Mouse (Mus musculus) kidney, embryonic 15.5 days (tissue): ENCODE measurements around the gene Tle2. TPM values are rescaled to one million over a fixed set of nuclear protein-coding genes. Genes with fewer than 3 reads are reported as not detected.

ENCODE experiments used
- ATAC-seq: fragments of 200-750 bp; cut with Nextera tagmentation; replicated peaks from 2 replicates; pipeline ENCODE4 v1.8.0; 2017; ENCODE audit warnings: moderate TSS enrichment; ENCODE audit not compliant: low FRiP score
- H3K27ac ChIP-seq: fragments of 300-500 bp; sonication (generic); 2 replicates; pipeline ENCODE4 v1.5.1; 2015; ENCODE audit warnings: mild to moderate bottlenecking, inconsistent platforms
- H3K27me3 ChIP-seq: fragments of 300-500 bp; sonication (generic); 2 replicates; pipeline ENCODE4 v1.6.1; 2015; ENCODE audit warnings: inconsistent platforms
- H3K36me3 ChIP-seq: fragments of 300-500 bp; sonication (generic); 2 replicates; pipeline ENCODE4 v1.6.1; 2015; ENCODE audit warnings: inconsistent platforms
- H3K4me1 ChIP-seq: fragments of 300-500 bp; sonication (generic); 2 replicates; pipeline ENCODE4 v1.6.1; 2015; ENCODE audit warnings: inconsistent platforms
- H3K4me2 ChIP-seq: fragments of 300-500 bp; sonication (generic); 2 replicates; pipeline ENCODE4 v1.6.1; 2015; ENCODE audit warnings: moderate library complexity, mild to moderate bottlenecking, inconsistent platforms
- H3K4me3 ChIP-seq: fragments of 300-500 bp; sonication (generic); replicated peaks from 2 replicates; pipeline ENCODE4 v1.5.1; 2015; ENCODE audit warnings: mild to moderate bottlenecking, inconsistent platforms
- H3K9ac ChIP-seq: fragments of 300-500 bp; sonication (generic); 2 replicates; pipeline ENCODE4 v1.6.1; 2015; ENCODE audit warnings: mild to moderate bottlenecking, inconsistent platforms
- H3K9me3 ChIP-seq: fragments of 300-500 bp; sonication (generic); replicated peaks from 2 replicates; pipeline ENCODE4 v1.6.1; 2016; ENCODE audit warnings: inconsistent platforms
- WGBS: fragments of 180-500 bp; shearing (Covaris S2); methylation state at CpG from one replicate; pipeline ENCODE4 v1.1.7; 2015; ENCODE audit warnings: mixed read lengths; 5-methylcytosine and 5-hydroxymethylcytosine counted together
- polyA plus RNA-seq: library from polyadenylated mRNA; unstranded; fragments of >200 nt; fragmentation: Nextera tagmentation; extraction: Ambion mirVana; gene quantifications from 2 replicates; pipeline ENCODE4 v1.2.1, GENCODE M21; 2015

Tle2 gene
- polyA plus RNA-seq, 1 experiment from 2014 or later = 45.6 TPM

DNA sequence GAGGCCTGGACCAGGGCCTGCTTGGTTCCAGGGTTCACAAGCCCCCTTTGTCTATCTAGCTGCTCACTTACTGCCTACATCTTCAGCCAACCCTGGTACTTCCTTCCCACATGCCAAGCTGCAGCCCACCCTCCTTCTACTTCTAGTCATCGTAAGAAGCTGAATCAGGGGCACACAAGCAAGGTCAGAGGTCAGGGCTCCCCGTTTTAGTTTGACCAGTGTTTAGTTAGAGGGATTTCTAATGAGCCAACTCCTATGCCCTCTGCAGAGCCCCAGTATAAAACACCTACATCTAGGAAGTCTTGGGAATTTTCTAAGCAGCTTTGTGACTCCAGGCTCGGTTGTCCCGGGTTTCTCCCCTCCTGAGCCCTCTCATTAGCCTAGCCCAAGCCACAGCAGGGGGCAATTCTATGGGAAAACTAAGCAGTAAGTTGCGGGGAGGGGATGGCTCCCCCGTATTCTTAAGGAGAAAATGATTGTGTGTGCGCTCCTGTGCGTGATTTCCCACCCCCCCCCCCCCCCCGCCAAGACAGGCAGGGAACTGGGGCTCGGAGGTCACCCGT lies 4.0 kb upstream of the Tle2 start:
- peak overlapping the region; percentile 89 for H3K4me2 ChIP-seq
- peak overlapping the region; percentile 94 for H3K27ac ChIP-seq
- ATAC-seq = no peak
- no peaks in the 10 kb centered on the region for H3K9me3 ChIP-seq
- WGBS = under 1% methylated on average over 8 of the region's 11 CpGs
- peak overlapping the region; percentile 4; the same call in 1 of the 2 replicates for H3K9ac ChIP-seq
- peak overlapping the region; percentile 52 for H3K4me3 ChIP-seq
- H3K4me1 ChIP-seq = peaks cover 89% of the 10 kb centered on the region
- H3K27me3 ChIP-seq = peaks cover 23% of the 10 kb centered on the region
- peaks cover 19% of the 10 kb centered on the region for H3K36me3 ChIP-seq

DNA sequence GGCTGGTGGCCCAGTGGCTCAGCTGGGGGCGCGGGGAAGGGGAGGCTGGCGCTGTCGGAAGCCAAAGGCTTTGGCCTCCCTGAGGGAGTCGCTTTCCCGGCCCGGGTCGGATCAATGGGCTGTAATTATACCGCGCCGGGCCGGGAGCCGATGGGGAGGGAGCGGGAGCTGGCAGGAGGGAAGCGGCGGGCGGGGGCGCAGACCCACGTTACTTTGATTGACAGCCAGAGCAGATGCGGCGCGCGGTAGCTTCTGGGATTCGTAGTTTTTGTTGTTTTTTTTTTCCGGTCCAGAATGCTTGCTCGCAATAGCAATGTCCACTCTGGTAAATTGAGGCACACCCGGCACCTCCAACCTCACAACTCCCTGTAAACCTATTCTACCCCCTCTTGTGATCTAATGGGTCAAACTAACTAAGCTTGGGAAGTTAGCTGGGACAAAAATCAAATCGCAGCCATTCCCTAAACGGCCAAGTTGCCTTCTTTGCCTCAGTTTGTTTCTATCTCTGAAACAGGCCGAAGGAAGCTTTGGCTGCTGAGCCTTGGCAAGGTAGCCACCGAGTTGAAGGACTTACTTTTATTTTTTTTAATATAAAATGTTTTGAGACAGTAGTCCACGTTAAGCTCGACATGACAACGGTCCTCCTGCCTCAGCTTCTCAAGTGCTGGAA lies 3.4 kb upstream of the Tle2 start:
- WGBS = under 1% methylated on average over 33 of the region's 34 CpGs

DNA sequence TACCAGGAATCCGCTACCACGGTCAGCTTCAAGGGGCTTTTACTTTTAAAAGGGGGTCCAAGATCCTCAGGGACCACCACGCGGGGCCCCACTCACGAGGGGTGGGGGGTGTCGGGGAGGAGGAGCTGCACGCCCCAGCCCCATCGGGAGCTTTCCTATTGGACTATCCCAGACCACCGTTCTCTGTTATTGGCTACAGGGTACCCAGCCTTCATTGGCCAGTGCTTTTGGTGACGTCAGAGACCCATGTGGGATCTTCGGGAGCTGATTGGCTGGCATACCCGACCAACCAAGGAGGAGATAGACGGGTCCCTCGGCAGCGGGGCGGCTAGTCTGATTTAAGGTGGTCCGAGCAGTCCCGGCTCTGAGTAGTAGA lies 2.9 kb upstream of the Tle2 start:
- H3K36me3 ChIP-seq = peaks cover 7% of the 10 kb centered on the region
- H3K9me3 ChIP-seq = no peaks in the 10 kb centered on the region
- ATAC-seq = peak; percentile 88
- H3K4me2 ChIP-seq = peak overlapping the region; percentile 89
- H3K9ac ChIP-seq = peak overlapping the region; percentile 24
- peaks cover 92% of the 10 kb centered on the region for H3K4me1 ChIP-seq
- H3K27me3 ChIP-seq = peaks cover 31% of the 10 kb centered on the region
- peak overlapping the region; percentile 52 for H3K4me3 ChIP-seq
- WGBS = under 1% methylated on average over 18 of the region's 18 CpGs
- peak overlapping the region; percentile 94 for H3K27ac ChIP-seq

More for the DNA sequence above, 3.4 kb upstream of the Tle2 start:
- Histone ChIP-seq H3K9me3 (no peaks in the 10 kb centered on the region), H3K9ac (peak overlapping the region; percentile 4; the same call in 1 of the 2 replicates), H3K36me3 (peaks cover 12% of the 10 kb centered on the region), H3K4me3 (peak overlapping the region; percentile 52), H3K27ac (peak overlapping the region; percentile 94), H3K4me2 (peak overlapping the region; percentile 89), H3K27me3 (peaks cover 26% of the 10 kb centered on the region), H3K4me1 (peaks cover 89% of the 10 kb centered on the region)
- peak; percentile 58 for ATAC-seq

DNA sequence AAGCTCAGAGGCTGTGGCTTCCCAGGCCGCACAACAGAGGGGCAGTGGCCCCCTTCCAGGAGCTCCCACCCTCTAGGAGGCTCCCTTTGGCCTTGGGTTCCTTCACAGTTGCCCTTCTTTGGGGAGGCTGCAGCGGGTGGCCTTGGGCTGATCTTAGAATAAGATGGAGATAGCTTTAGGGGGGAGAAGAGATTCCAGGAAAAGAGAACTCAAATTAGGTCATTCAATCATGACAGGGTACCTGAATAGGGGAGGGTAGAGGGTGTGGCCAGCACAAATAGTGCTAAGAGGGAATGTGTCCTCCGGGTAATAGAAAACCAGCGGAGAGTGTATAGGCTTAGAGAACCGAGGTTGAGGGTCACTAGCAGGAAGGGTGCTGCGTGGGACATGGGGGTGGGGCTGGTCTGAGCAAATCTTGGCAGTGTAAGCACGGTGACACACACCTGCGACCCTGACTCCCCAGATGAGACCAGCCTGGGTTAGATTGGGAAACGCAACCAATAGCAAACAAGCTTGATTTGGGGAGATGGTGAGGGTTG lies 2.2 kb upstream of the Tle2 start:
- Histone ChIP-seq H3K9me3 (no peaks in the 10 kb centered on the region), H3K27ac (peak overlapping the region; percentile 90), H3K36me3 (peaks cover 3% of the 10 kb centered on the region; the same call in 1 of the 2 replicates), H3K4me2 (peak overlapping the region; percentile 89), H3K27me3 (peaks cover 37% of the 10 kb centered on the region), H3K4me3 (peak overlapping the region; percentile 52), H3K4me1 (peaks cover 91% of the 10 kb centered on the region), H3K9ac (peak overlapping the region; percentile 24; the same call in 1 of the 2 replicates)
- ATAC-seq = peak; percentile 9; the same call in 1 of the 2 replicates
- WGBS = 6% methylated on average over 9 of the region's 9 CpGs

DNA sequence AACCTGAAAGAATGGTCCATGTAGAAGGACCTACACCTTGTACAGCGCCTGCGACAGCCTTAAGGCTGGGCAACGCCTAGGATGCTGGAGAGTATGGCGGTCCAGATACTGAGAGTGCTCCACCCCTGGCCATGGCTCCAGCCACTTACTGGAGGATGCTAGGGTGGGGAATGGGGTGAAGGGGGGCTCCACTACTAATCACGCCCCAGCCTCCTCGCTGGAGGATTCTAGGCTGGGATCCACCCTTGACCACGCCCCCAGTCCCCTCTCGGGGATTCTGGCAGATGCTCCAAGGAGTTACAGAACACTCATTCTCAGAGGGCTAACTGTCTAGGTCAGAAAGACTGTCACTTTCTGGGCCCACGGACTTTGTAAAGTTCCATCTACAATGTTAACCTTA lies 1.4 kb upstream of the Tle2 start:
- Histone ChIP-seq H3K4me1 (peaks cover 87% of the 10 kb centered on the region), H3K4me2 (peak overlapping the region; percentile 89), H3K27me3 (peaks cover 41% of the 10 kb centered on the region), H3K36me3 (no peaks in the 10 kb centered on the region), H3K27ac (peak overlapping the region; percentile 90), H3K9ac (no peak overlapping the region), H3K9me3 (no peaks in the 10 kb centered on the region), H3K4me3 (no peak overlapping the region)
- WGBS = 21% methylated on average over 9 of the region's 9 CpGs
- no peak for ATAC-seq

DNA sequence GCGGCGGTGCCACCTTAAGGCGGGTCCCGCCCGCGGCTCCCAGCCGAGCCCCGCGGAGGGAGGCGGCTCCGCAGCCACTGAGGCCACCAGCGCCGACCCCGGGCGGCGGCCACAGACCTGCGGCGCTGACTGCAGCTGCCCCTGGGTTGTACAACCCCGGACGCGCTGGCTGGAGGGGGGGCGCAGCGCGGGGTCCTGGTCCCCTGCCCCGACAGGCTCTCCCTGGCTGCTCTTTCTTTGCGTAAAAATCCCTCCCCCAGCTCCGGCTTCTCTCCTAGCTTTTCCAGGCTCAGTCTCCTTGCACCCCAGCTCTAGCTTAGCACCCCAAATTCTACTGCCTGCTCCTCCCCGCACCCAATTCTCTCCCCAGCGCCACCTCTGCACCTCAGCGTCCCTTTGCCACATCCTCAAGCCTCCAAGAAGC lies 859 bp downstream of the Tle2 start:
- Histone ChIP-seq H3K27ac (peak overlapping the region; percentile 76), H3K36me3 (no peaks in the 10 kb centered on the region), H3K9ac (peak overlapping the region; percentile 54), H3K27me3 (peaks cover 44% of the 10 kb centered on the region), H3K4me3 (peak overlapping the region; percentile 60), H3K4me2 (peak overlapping the region; percentile 87), H3K9me3 (no peaks in the 10 kb centered on the region), H3K4me1 (peaks cover 72% of the 10 kb centered on the region)
- no peak for ATAC-seq
- under 1% methylated on average over 29 of the region's 30 CpGs for WGBS

DNA sequence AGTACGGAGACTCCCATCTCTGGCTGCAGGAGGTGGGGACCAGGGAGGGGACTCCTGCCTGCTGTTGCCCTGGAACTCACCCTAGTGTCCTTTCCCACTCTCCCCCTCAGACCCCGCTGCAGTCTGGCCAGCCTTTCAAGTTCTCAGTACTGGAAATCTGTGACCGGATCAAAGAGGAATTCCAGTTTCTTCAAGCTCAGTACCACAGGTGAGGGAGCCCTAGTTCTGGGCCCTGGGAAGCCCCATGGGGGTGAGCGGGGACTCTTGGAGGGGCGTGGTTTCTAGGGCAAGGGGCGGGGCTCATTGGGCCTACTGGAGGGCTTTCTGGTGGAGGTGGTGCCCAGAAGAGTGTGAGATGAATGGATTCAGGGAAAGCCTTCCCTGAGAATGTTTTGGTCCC lies 1.3 kb downstream of the Tle2 start:
- H3K36me3 ChIP-seq = no peaks in the 10 kb centered on the region
- peak overlapping the region; percentile 54 for H3K9ac ChIP-seq
- peaks cover 44% of the 10 kb centered on the region for H3K27me3 ChIP-seq
- peak overlapping the region; percentile 76 for H3K27ac ChIP-seq
- WGBS = 3% methylated on average over 6 of the region's 6 CpGs
- no peaks in the 10 kb centered on the region for H3K9me3 ChIP-seq
- H3K4me2 ChIP-seq = peak overlapping the region; percentile 87
- H3K4me1 ChIP-seq = peaks cover 72% of the 10 kb centered on the region
- peak overlapping the region; percentile 60 for H3K4me3 ChIP-seq
- ATAC-seq = no peak

DNA sequence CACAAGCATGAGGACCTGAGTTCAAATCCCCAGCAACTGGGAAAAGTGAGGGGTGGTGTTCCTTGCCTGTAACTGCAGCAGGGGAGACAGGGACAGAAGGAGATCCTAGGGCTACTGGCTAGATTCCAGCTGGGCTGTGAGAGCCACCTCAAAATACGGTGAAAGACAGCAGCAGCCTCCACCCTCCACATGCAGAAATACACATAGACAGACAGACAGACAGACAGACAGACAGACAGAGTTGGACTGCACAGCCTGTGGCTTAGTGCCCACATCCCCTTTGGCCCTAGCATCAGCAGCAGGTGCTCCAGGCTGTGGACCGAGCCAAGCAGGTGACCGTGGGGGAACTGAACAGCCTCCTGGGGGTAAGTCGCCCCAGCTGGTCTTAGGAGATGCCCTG lies 5.6 kb downstream of the Tle2 start:
- Histone ChIP-seq H3K4me3 (no peak overlapping the region), H3K4me2 (peak overlapping the region; percentile 51), H3K27me3 (peaks cover 23% of the 10 kb centered on the region), H3K9ac (no peak overlapping the region), H3K27ac (0 out of 2 replicates have a peak overlapping the region, but pooled peaks have one; percentile 52), H3K4me1 (peaks cover 66% of the 10 kb centered on the region), H3K36me3 (peaks cover 17% of the 10 kb centered on the region), H3K9me3 (no peaks in the 10 kb centered on the region)
- no peak for ATAC-seq
- WGBS = 61% methylated on average over 4 of the region's 4 CpGs

DNA sequence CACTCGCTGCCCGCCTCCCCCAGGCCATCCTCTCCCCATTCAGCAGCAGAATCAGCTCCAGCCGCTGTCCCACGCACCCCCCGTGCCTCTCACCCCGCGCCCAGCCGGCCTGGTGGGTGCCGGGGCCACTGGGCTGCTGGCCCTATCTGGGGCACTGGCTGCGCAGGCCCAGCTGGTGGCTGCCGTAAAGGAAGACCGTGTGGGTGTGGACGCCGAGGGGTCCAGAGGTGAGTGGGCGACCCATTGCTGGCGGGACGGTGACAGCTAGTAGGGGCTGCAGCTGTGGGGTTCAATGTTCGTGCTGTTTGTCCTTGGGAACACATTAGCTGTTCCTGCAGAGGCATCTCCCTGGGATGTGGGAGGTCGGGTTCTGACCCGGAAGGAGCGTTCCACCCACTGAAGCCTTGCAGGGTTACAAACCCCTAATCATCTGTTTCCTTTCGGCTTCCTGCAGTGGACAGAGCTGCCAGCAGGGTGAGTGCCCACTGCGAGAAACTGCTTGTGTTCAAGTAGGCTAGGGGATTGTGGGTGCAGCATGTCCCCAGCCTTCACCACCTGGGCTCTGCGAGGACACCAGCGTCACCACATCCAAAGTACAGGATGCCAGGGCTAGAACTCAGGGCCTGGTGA lies 6.2 kb downstream of the Tle2 start:
- Histone ChIP-seq H3K4me2 (peak overlapping the region; percentile 51), H3K4me3 (peak overlapping the region; percentile 13; the same call in 1 of the 2 replicates), H3K9ac (peak overlapping the region; percentile 18; the same call in 1 of the 2 replicates), H3K9me3 (no peaks in the 10 kb centered on the region), H3K36me3 (peaks cover 23% of the 10 kb centered on the region), H3K27me3 (peaks cover 23% of the 10 kb centered on the region), H3K4me1 (peaks cover 60% of the 10 kb centered on the region), H3K27ac (peak overlapping the region; percentile 52)
- 26% methylated on average over 25 of the region's 25 CpGs for WGBS
- peak; percentile 22; the same call in 1 of the 2 replicates for ATAC-seq

DNA sequence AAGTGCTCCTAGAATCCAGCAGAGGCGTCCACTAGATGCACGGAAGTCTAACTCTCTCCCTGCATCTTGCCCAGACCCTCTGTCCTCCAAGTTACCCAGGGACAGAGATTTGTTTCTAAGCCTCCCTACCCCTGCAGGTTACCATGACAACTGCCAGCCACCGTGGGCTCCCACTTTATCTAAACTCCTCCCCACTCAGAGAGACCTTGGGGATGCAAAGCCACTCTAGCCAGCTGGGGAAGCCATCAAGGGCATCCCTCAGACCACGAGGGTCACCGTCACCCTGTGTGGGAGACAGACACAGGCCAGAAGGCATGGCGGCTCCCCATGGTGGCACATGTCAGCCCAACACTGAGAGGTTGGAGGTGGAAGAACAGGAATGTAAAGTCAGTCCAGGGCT lies 9.0 kb downstream of the Tle2 start:
- H3K36me3 ChIP-seq = peaks cover 50% of the 10 kb centered on the region
- ATAC-seq = no peak
- H3K4me3 ChIP-seq = no peak overlapping the region
- WGBS = 39% methylated on average over 6 of the region's 6 CpGs
- peaks cover 40% of the 10 kb centered on the region for H3K4me1 ChIP-seq
- no peak overlapping the region for H3K4me2 ChIP-seq
- H3K27me3 ChIP-seq = peaks cover 5% of the 10 kb centered on the region; the same call in 1 of the 2 replicates
- H3K9me3 ChIP-seq = no peaks in the 10 kb centered on the region
- no peak overlapping the region for H3K9ac ChIP-seq
- peak overlapping the region; percentile 68 for H3K27ac ChIP-seq

DNA sequence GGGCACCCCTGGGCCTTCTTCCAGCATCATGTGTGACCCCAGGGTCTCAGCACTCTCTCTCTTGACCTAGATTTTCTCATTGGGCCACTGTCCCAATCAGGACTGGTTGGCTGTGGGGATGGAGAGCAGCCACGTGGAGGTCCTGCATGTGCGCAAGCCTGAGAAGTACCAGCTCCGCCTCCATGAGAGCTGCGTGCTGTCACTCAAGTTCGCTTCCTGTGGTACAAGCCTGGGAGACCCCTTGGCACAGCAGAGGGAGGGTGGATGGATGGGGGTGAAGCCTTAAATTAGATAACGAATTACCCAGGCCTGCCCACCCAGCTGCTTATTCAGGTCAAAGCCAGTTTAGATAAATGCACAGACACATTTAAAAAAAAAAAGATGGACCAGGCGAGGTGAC lies 14.4 kb downstream of the Tle2 start:
- H3K27me3 ChIP-seq = peaks cover 3% of the 10 kb centered on the region
- no peak overlapping the region for H3K9ac ChIP-seq
- H3K4me3 ChIP-seq = no peak overlapping the region
- 77% methylated on average over 7 of the region's 7 CpGs for WGBS
- H3K36me3 ChIP-seq = peaks cover 60% of the 10 kb centered on the region
- H3K4me2 ChIP-seq = no peak overlapping the region
- no peak for ATAC-seq
- no peaks in the 10 kb centered on the region for H3K9me3 ChIP-seq
- H3K27ac ChIP-seq = no peak overlapping the region
- H3K4me1 ChIP-seq = peaks cover 1% of the 10 kb centered on the region; the same call in 1 of the 2 replicates

DNA sequence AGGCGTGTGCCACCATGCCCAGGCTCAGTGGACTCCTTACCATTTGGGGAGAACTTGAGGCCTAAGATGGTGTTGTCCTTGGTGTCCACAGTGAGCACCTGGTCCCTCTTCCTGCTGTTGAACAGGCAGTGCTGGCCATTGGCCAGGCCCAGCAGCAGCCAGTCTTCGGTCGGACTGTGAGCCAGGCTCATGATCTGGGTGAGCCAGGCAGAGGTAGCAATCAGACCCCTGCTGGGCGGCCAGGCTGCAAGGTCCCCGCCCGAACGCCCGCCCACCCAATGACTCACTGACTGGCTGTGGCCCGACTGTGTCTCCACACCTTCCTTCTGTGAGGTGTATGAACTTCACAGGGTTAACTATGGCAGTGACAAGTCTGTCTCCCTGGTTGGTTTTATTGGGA lies 17.5 kb downstream of the Tle2 start:
- Histone ChIP-seq H3K9me3 (no peaks in the 10 kb centered on the region), H3K9ac (no peak overlapping the region), H3K27ac (no peak overlapping the region), H3K4me1 (peaks cover 26% of the 10 kb centered on the region), H3K36me3 (peaks cover 34% of the 10 kb centered on the region), H3K4me3 (no peak overlapping the region), H3K4me2 (no peak overlapping the region), H3K27me3 (peaks cover 21% of the 10 kb centered on the region)
- no peak for ATAC-seq
- 63% methylated on average over 9 of the region's 9 CpGs for WGBS
